Mouse (Mus musculus): ENCODE data around the gene Ncdn. TPM values are rescaled to one million over a fixed set of nuclear protein-coding genes. Genes with fewer than 3 reads are reported as not detected.

Gene Ncdn
- total RNA-seq, 2 experiments from 2014 or later = 1,037 to 1,100 TPM

DNA sequence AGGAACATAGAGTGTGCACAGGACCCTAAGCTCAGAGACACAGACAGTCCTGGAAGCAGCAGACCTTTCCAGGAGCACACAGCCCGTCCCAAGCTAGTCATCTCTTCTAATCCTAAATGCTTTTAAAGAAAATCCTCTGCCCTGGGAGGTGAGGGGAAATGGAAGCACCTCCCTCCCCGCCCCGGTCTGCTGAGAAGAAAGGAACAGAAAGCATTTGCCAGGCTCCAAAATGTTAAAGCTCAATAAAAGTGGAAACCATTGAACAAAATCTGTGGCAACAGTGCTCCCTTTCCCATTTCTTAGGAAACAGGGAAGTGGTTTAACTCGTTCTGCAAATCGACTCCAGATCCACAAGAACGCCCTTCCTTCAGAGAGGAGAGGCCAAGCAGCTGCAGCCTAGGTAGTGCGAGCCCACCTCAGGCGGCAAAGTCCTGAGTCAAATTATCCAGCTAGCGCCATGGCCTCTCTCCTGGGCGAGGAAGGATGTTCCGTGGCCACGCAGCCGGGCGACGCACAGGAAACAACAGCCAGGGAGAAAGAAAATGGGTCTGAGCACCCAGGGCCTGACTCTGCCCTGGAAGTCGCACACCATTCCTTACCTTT lies 19.1 kb downstream of the Ncdn start:
- DNase-seq (ENCODE audit: low spot score in 2 of 2) = no peak

DNA sequence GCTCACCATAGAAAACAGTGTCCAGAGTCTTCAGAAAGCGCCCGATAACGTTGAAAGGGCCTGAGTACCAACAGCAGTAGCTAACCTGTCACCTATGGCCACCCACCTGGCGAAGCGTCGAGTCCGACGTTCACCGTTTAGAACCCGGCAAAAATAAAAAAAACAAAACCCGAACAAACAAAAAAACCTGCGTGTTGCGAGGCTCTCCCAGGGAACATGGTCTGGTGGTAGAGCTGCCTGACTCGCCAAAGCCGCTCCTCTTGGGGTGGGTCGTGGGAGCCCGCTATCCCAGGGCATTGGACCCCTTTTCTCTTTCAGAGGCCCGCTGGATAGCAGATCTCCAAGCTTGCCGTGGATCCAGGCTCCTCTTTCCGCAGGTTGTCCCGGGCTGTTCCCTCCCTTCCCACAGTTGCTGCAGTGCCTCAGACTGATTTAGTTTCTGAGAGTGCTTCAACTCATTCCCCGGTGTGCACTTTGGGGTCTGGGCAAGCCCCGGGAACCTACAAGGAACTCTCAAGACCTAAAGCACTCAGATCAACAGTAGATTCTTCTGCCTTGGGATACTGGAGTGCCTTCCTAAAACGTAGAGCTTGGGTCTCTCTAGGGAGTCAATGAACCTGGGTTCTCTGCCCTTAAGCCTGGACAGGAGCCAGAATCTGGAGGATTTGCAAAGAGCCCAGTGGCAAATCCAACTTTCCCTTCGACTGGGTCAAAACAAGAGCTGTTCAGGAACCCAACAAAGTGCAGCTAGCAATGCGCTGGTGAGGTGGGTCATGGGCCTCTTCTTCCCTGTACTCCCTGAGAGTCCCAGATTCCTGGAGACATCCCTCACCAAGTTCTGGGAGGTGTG lies 20.5 kb downstream of the Ncdn start:
- DNase-seq (ENCODE audit: low spot score in 2 of 2) = no peak

DNA sequence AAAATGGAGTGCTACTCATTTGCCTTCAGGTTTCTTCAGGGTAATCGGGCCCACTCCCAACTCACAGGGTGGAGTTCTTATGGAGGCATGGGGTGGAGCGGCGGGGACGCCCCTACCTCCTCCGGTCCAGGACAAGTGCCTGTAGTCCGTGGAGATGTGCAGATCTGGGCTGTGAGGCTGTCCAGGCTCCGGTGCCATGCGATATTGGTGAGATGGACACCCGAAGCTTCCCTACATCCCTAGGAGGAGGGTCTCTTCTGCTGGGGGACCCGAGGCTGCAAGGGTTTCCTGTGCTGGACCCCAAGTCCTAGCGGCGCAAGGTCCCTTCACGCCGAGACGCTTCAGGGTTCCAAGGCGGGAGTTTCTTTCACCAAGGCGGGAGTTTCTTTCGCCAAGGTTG lies 21.1 kb downstream of the Ncdn start:
- no peak for DNase-seq (ENCODE audit: low spot score in 2 of 2)

DNA sequence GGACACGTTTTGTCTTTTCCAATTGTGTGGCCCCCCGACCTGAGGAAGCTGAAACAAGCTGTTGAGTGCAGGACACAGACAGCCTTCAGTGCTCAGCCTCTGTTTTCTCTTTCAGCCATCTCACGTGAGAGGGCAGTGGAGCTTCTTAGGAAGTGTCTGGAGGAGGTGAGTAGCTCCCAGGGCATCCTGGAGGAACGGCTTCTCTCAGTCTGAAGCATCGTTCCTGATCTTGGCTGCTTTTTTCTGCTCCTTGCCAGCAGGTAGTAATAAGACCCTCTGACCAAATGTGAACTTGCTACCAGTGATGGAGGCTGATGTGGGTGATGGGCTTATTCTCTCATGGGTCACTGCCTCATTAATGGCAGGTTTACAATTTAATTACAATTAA lies 45.8 kb downstream of the Ncdn start:
- no peak for DNase-seq (ENCODE audit: low spot score in 2 of 2)

DNA sequence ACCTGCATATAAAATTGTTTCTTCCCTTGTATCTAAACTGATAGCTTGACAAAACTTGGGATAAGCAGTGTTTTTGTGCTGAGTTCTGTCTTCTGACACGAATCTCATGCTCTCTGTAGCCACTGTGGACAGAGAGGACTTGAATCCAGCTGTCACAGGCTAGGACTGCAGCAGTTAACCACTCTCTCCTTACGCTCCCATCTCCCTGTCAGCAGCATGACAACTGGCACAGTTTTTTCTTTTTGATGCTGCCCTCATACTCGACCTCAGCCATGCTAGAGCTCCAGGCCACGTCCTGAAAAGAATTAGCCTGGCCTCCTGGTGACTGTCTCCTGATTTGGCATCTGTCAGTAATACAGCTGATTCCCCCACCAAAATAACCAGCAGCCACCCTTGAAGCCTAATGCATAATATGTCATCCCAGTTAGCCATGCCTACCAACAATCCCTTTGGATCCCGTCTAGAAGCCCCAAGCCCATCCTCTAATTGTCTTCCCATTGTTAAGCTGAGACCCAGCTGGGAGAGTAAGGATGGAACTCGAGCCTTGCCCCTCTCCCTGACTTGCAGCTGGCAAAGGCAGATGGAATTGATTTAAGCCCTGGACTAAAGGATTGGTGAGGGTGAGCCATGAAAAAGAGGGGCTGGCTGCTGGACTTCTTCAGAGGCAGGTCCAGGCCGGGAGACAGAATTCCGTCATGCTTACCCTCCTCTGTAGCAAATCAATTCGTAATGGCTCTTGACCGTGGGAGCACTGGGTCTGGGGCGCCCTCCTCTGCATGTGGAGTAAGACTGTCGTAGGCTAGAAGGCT lies 46.4 kb downstream of the Ncdn start:
- DNase-seq (ENCODE audit: low spot score in 2 of 2) = no peak

DNA sequence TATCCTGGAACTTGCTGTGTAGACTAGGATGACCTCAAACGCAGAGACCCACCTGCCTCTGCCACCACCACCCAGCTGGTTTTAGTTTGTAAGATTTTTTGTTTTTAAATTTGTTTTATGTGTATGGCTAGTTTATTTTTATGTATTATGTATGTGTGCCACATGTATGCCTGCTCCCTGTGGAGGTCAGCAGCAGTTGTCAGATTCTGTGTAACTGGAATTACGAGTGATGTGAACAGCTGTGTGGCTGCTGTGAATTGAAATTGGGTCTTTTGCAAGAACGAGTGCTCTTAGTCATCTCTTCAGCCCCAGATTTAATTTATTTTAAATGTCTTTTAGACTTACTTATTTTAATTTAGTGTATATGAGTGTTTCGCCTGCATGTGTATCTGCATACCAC lies 56.3 kb downstream of the Ncdn start:
- no peak for DNase-seq (ENCODE audit: low spot score in 2 of 2)

Other genes with a start within 250 kb of the Ncdn start
- 1 to 10 TPM; 8.5 to 9.7 TPM for gene Ago4, start 220.0 kb downstream of the Ncdn start, total RNA-seq (2021)
- gene Clspn, start 196.5 kb downstream of the Ncdn start, total RNA-seq (2021) = 1 to 10 TPM in 1 of 2 experiments, under 1 TPM in 1; 0.98 to 3.2 TPM
- 10 to 100 TPM; 69.4 to 75.7 TPM for gene 5730409E04Rik, start 143.6 kb downstream of the Ncdn start, total RNA-seq (2021)
- 100 to 1,000 TPM; 101 to 103 TPM for gene Psmb2, start 75.8 kb downstream of the Ncdn start, total RNA-seq (2021)
- not detected for gene Tfap2e, start 17.2 kb downstream of the Ncdn start, total RNA-seq (2021)
- gene AU040320, start 106 bp upstream of the Ncdn start, total RNA-seq (2021) = 10 to 100 TPM; 53.4 to 61.8 TPM
- gene Zmym4, start 214.7 kb upstream of the Ncdn start, total RNA-seq (2021) = 10 to 100 TPM; 59.3 to 60.3 TPM

All from left cerebral cortex, adult 18-20 months (tissue).